Mouse (Mus musculus): Measurements from ENCODE around the gene Akt3.

The Akt3 gene

GRCm38 (mm10) chr1:177051366-177051963, 206.5 kb downstream of the Akt3 start:
- DNase-seq (ENCODE audit: low spot score in 2 of 2): no peak

GRCm38 (mm10) chr1:177048773-177049172, 209.2 kb downstream of the Akt3 start:
- DNase-seq (ENCODE audit: low spot score in 2 of 2): no peak

GRCm38 (mm10) chr1:177046963-177047362, 211.0 kb downstream of the Akt3 start:
- DNase-seq (ENCODE audit: low spot score in 2 of 2): no peak

GRCm38 (mm10) chr1:177045885-177046284, 212.1 kb downstream of the Akt3 start:
- DNase-seq (ENCODE audit: low spot score in 2 of 2): no peak

GRCm38 (mm10) chr1:177040058-177040457, 217.9 kb downstream of the Akt3 start:
- DNase-seq (ENCODE audit: low spot score in 2 of 2): no peak

- DNase-seq (ENCODE audit: low spot score in 2 of 2): no peak
Observed at GRCm38 (mm10) chr1:177039093-177039674, 218.8 kb downstream of the Akt3 start.

GRCm38 (mm10) chr1:177038383-177038782, 219.6 kb downstream of the Akt3 start:
- DNase-seq (ENCODE audit: low spot score in 2 of 2): no peak

GRCm38 (mm10) chr1:177035460-177035859, 222.5 kb downstream of the Akt3 start:
- no peak for DNase-seq (ENCODE audit: low spot score in 2 of 2)

GRCm38 (mm10) chr1:177032233-177032632, 225.8 kb downstream of the Akt3 start:
- DNase-seq (ENCODE audit: low spot score in 2 of 2): no peak

- DNase-seq (ENCODE audit: low spot score in 2 of 2): no peak
Observed at GRCm38 (mm10) chr1:177031196-177031595, 226.8 kb downstream of the Akt3 start.

- DNase-seq (ENCODE audit: low spot score in 2 of 2): no peak
Observed at GRCm38 (mm10) chr1:177030669-177031068, 227.3 kb downstream of the Akt3 start.

- DNase-seq (ENCODE audit: low spot score in 2 of 2): no peak
Observed at GRCm38 (mm10) chr1:177029032-177029431, 229.0 kb downstream of the Akt3 start.

GRCm38 (mm10) chr1:177027706-177028105, 230.3 kb downstream of the Akt3 start:
- DNase-seq (ENCODE audit: low spot score in 2 of 2): no peak

GRCm38 (mm10) chr1:177022751-177023150, 235.3 kb downstream of the Akt3 start:
- DNase-seq (ENCODE audit: low spot score in 2 of 2): no peak

- no peak for DNase-seq (ENCODE audit: low spot score in 2 of 2)
Observed at GRCm38 (mm10) chr1:177019668-177020067, 238.3 kb downstream of the Akt3 start.

- no peak for DNase-seq (ENCODE audit: low spot score in 2 of 2)
Observed at GRCm38 (mm10) chr1:177018750-177019149, 239.3 kb downstream of the Akt3 start.

- DNase-seq (ENCODE audit: low spot score in 2 of 2): no peak
Observed at GRCm38 (mm10) chr1:177016729-177017128, 241.3 kb downstream of the Akt3 start.

- no peak for DNase-seq (ENCODE audit: low spot score in 2 of 2)
Observed at GRCm38 (mm10) chr1:177015917-177016316, 242.1 kb downstream of the Akt3 start.

- DNase-seq (ENCODE audit: low spot score in 2 of 2): no peak
Observed at GRCm38 (mm10) chr1:177014921-177015439, 243.0 kb downstream of the Akt3 start.

- DNase-seq (ENCODE audit: low spot score in 2 of 2): no peak
Observed at GRCm38 (mm10) chr1:177014346-177014745, 243.7 kb downstream of the Akt3 start.

GRCm38 (mm10) chr1:177013776-177014175, 244.2 kb downstream of the Akt3 start:
- no peak for DNase-seq (ENCODE audit: low spot score in 2 of 2)

GRCm38 (mm10) chr1:177013313-177013712, 244.7 kb downstream of the Akt3 start:
- no peak for DNase-seq (ENCODE audit: low spot score in 2 of 2)

GRCm38 (mm10) chr1:177012774-177013173, 245.2 kb downstream of the Akt3 start:
- DNase-seq (ENCODE audit: low spot score in 2 of 2): no peak

- no peak for DNase-seq (ENCODE audit: low spot score in 2 of 2)
Observed at GRCm38 (mm10) chr1:177011688-177012087, 246.3 kb downstream of the Akt3 start.

All from urinary bladder, adult 18-20 months (tissue).